Mouse (Mus musculus): ENCODE measurements around the gene Dpp6. TPM values are rescaled to one million over a fixed set of nuclear protein-coding genes. Genes with fewer than 3 reads are reported as not detected.

Dpp6 gene
- polyA plus RNA-seq, 2 experiments, result 2.4 to 5.0 TPM

- Histone ChIP-seq H3K27ac (replicated peaks; ENCODE audit: low read depth, low read length) (no peak overlapping the region), H3K36me3 (ENCODE audit: control insufficient read depth, insufficient read depth, low read length) (no peaks in the 10 kb centered on the region), H3K27me3 (ENCODE audit: control insufficient read depth, insufficient read depth, low read length) (no peaks in the 10 kb centered on the region), H3K4me2 (replicated peaks; ENCODE audit: low read depth, low read length, severe bottlenecking) (no peak overlapping the region), H3K9ac (ENCODE audit: low read depth, low read length, severe bottlenecking) (no peak overlapping the region), H3K4me1 (ENCODE audit: control insufficient read depth, insufficient read depth, low read length) (no peaks in the 10 kb centered on the region), H3K9me3 (ENCODE audit: control insufficient read depth, low read length) (no peaks in the 10 kb centered on the region), H3K4me3 (replicated peaks; ENCODE audit: low read length) (no peak overlapping the region)
- DNase-seq (ENCODE audit: low spot score) (no peak), ATAC-seq (ENCODE audit: low FRiP score, low read depth) (no peak)
- 35% methylated on average over 1 of the region's 1 CpGs for WGBS
- no peak for TF ChIP-seq POLR2A (IDR thresholded peaks at IDR 0.05; ENCODE audit: borderline replicate concordance, extremely low read depth, insufficient read depth, insufficient read length)
Measured at GRCm38 (mm10) chr5:27623876-27624275, 806.9 kb downstream of the Dpp6 start.

- no peaks in the 10 kb centered on the region for H3K36me3 ChIP-seq (ENCODE audit: control insufficient read depth, insufficient read depth, low read length)
- no peak overlapping the region for H3K9ac ChIP-seq (ENCODE audit: low read depth, low read length, severe bottlenecking)
- 88% methylated on average over 2 of the region's 2 CpGs for WGBS
- H3K4me1 ChIP-seq (ENCODE audit: control insufficient read depth, insufficient read depth, low read length), result no peaks in the 10 kb centered on the region
- H3K9me3 ChIP-seq (ENCODE audit: control insufficient read depth, low read length), result no peaks in the 10 kb centered on the region
- no peaks in the 10 kb centered on the region for H3K27me3 ChIP-seq (ENCODE audit: control insufficient read depth, insufficient read depth, low read length)
- DNase-seq (ENCODE audit: low spot score) (no peak), ATAC-seq (ENCODE audit: low FRiP score, low read depth) (no peak)
- no peak for TF ChIP-seq POLR2A (IDR thresholded peaks at IDR 0.05; ENCODE audit: borderline replicate concordance, extremely low read depth, insufficient read depth, insufficient read length)
- H3K4me3 ChIP-seq (replicated peaks; ENCODE audit: low read length), result no peak overlapping the region
- no peak overlapping the region for H3K27ac ChIP-seq (replicated peaks; ENCODE audit: low read depth, low read length)
- H3K4me2 ChIP-seq (replicated peaks; ENCODE audit: low read depth, low read length, severe bottlenecking), result no peak overlapping the region
Measured at GRCm38 (mm10) chr5:27632151-27632550, 815.1 kb downstream of the Dpp6 start.

DNA sequence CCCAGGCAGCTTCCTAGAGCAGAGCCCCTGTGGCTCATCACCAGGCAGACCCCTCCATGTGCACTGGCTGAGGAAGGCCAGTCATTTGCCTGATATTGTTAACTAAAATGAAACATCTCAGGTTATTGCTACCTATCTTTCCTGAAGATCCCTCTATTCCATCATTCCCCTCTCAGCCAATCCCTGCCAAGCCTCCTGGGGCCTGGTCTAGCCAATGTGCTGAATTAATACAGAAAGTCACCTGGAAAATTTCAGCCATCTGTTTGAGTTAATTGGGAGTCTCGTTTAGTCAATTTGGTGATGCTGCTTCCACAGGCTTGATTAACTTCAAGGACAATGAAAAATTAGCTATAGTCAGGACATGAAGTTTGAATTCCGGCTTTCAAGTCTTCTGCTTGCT is 818.9 kb downstream of the Dpp6 start:
- H3K4me3 ChIP-seq (replicated peaks; ENCODE audit: low read length), result no peak overlapping the region
- DNase-seq (ENCODE audit: low spot score), result no peak
- no peak overlapping the region for H3K9ac ChIP-seq (ENCODE audit: low read depth, low read length, severe bottlenecking)
- H3K36me3 ChIP-seq (ENCODE audit: control insufficient read depth, insufficient read depth, low read length), result no peaks in the 10 kb centered on the region
- H3K4me1 ChIP-seq (ENCODE audit: control insufficient read depth, insufficient read depth, low read length), result no peaks in the 10 kb centered on the region
- H3K4me2 ChIP-seq (replicated peaks; ENCODE audit: low read depth, low read length, severe bottlenecking), result no peak overlapping the region
- no peaks in the 10 kb centered on the region for H3K9me3 ChIP-seq (ENCODE audit: control insufficient read depth, low read length)
- H3K27me3 ChIP-seq (ENCODE audit: control insufficient read depth, insufficient read depth, low read length), result no peaks in the 10 kb centered on the region
- ATAC-seq (ENCODE audit: low FRiP score, low read depth), result no peak
- 68% methylated on average over 2 of the region's 2 CpGs for WGBS
- H3K27ac ChIP-seq (replicated peaks; ENCODE audit: low read depth, low read length), result no peak overlapping the region
- no peak for TF ChIP-seq POLR2A (IDR thresholded peaks at IDR 0.05; ENCODE audit: borderline replicate concordance, extremely low read depth, insufficient read depth, insufficient read length)

GRCm38 (mm10) chr5:27641876-27642275 is 824.9 kb downstream of the Dpp6 start:
- Histone ChIP-seq H3K4me3 (replicated peaks; ENCODE audit: low read length) (no peak overlapping the region), H3K4me2 (replicated peaks; ENCODE audit: low read depth, low read length, severe bottlenecking) (no peak overlapping the region), H3K36me3 (ENCODE audit: control insufficient read depth, insufficient read depth, low read length) (no peaks in the 10 kb centered on the region), H3K9ac (ENCODE audit: low read depth, low read length, severe bottlenecking) (no peak overlapping the region), H3K27ac (replicated peaks; ENCODE audit: low read depth, low read length) (no peak overlapping the region), H3K9me3 (ENCODE audit: control insufficient read depth, low read length) (no peaks in the 10 kb centered on the region), H3K4me1 (ENCODE audit: control insufficient read depth, insufficient read depth, low read length) (no peaks in the 10 kb centered on the region), H3K27me3 (ENCODE audit: control insufficient read depth, insufficient read depth, low read length) (no peaks in the 10 kb centered on the region)
- ATAC-seq (ENCODE audit: low FRiP score, low read depth) (no peak), DNase-seq (ENCODE audit: low spot score) (no peak)
- WGBS, result 78% methylated on average over 1 of the region's 1 CpGs
- TF ChIP-seq POLR2A (IDR thresholded peaks at IDR 0.05; ENCODE audit: borderline replicate concordance, extremely low read depth, insufficient read depth, insufficient read length), result no peak

DNA sequence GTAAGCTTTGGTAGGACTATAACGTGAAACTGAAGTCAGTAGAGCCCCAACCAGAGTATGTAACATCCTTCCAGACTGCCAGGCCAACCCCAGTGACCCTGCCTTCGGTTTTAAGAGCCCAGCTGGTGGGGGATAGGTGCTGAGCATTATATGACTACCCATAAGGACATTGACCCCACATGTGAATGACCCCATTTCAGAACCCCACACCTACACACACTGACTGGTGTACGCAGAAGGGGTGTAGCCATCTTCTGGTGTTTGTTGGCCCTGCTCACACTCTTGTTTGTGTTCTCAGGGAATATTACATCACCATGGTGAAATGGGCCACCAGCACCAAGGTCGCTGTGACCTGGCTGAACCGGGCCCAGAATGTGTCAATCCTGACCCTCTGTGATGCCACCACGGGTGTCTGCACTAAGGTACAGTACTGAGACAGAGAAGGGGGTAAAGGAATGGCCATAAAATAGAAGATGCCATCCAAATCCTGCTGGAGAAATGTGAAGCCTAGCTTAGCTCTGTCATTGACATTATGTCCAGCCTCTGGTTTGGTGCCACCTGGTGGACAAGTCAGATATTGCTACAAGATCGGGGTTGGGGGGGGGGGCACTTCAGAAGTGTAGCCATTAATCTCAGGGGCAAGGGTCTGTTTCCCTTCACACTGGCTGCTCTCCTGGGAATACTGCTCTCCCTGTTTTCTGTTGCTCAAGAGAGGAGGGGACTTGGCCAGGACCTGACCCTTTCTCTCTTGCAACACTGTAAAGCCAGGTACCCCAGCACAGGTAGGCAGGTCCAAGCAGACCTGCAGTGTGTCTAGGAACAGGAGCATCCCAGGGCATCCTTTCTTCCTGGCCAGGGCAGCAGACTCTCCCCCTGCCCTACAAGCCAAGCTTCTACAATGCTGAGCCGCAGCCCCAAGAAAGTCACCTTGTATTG is 835.1 kb downstream of the Dpp6 start:
- no peak for DNase-seq (ENCODE audit: low spot score)
- ATAC-seq (ENCODE audit: low FRiP score, low read depth), result no peak

More for the DNA sequence above, 835.1 kb downstream of the Dpp6 start:
- Histone ChIP-seq H3K27ac (replicated peaks; ENCODE audit: low read depth, low read length) (no peak overlapping the region), H3K4me3 (replicated peaks; ENCODE audit: low read length) (no peak overlapping the region), H3K9ac (ENCODE audit: low read depth, low read length, severe bottlenecking) (no peak overlapping the region), H3K9me3 (ENCODE audit: control insufficient read depth, low read length) (no peaks in the 10 kb centered on the region), H3K27me3 (ENCODE audit: control insufficient read depth, insufficient read depth, low read length) (no peaks in the 10 kb centered on the region), H3K4me1 (ENCODE audit: control insufficient read depth, insufficient read depth, low read length) (no peaks in the 10 kb centered on the region), H3K36me3 (ENCODE audit: control insufficient read depth, insufficient read depth, low read length) (no peaks in the 10 kb centered on the region), H3K4me2 (replicated peaks; ENCODE audit: low read depth, low read length, severe bottlenecking) (no peak overlapping the region)
- no peak for TF ChIP-seq POLR2A (IDR thresholded peaks at IDR 0.05; ENCODE audit: borderline replicate concordance, extremely low read depth, insufficient read depth, insufficient read length)
- WGBS, result 57% methylated on average over 8 of the region's 8 CpGs

All from limb, embryonic 14.5 days (tissue).